Mouse (Mus musculus) cortical plate, adult 2 months (tissue): ENCODE measurements around the gene Nrxn2.

Experiments used
- CTCF ChIP-seq: fragments of 200-500 bp; IDR thresholded peaks from 2 replicates; pipeline ENCODE4 v1.5.1; 2011; ENCODE audit warnings: mild to moderate bottlenecking, control low read depth, low read length; ENCODE audit not compliant: insufficient read depth; ENCODE audit errors: extremely low read depth
- POLR2A ChIP-seq: fragments of 200-500 bp; IDR thresholded peaks from 2 replicates; pipeline ENCODE4 v1.6.1; 2011; ENCODE audit warnings: mild to moderate bottlenecking, low read length, control low read depth; ENCODE audit not compliant: insufficient read depth; ENCODE audit errors: extremely low read depth

- no peak for TF ChIP-seq CTCF
- no peak for TF ChIP-seq POLR2A
Measured at GRCm38 (mm10) chr19:6543035-6543383, 124.5 kb downstream of the Nrxn2 start.
